Mouse (Mus musculus) right cerebral cortex, postnatal 36 days (tissue): Measurements from ENCODE around the gene Mtch1.
"Not testable (repeated sequence)": the region's sequence is repeated elsewhere in the genome, so short reads cannot be mapped to it uniquely, and the experiment has no call there.

Experiments
- DNase-seq, 2 experiments: peaks; one replicate each; pipeline ENCODE4 v3.0.0; 2022; ENCODE audit warnings: low spot score in 2 of 2, mixed read lengths in 1 of 2

The Mtch1 gene

DNA sequence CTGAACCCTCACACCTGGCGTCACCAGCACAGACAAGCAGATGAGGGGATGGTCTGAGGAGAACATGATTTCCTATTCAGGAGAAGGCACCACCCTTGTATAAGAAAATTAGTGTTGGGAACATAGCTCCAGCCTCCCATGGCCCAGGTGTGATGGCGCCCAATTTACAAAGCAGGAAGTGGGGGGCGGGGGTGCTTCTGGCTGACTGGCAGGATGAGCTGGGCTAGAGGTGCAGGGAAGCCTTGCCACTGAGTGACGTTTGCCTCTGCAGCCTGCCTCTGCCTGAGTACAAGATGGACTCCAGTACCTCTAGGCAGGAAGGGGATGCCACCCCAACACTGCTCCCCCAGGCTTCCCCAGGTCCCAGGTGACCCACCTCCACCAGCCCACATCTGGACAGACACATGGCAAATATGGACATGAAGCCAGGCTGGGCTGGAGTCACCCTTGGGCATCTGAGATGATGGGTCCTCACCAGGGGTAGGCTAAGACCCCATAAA lies 15.5 kb downstream of the Mtch1 start:
- no peak for DNase-seq

DNA sequence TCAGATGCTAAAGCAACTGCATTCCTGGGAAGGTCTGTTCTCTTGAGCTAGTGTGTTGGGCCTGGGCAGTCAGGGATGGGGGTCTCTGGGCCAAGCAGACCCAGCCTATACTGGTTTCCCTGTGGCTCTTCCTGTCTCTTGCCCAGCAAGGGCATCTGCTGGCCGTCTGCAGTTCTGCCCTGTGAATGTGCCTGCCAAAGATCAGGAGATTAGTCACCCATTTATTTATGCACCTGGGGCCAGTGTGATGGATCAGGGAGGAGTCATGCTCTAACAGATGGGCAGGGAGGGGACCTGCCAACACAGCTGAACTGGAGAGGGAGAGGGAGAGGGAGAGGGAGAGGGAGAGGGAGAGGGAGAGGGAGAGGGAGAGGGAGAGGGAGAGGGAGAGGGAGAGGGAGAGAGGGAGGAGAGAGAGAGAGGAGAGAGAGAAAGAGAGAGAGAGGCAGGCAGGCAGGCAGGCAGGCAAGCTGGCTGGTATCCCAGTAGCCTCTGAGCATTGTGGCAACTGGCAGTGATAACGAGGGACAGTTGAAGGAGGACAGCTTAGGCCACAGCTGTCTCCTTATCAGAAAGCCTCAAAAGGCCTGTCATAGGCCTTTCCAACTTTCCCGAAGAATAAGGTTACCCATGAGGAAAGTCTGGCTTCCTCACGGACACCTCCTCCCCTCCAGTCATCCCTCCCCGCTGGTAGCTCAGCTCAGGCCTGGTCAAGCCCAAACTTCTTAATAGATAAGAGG lies 16.9 kb downstream of the Mtch1 start:
- no peak for DNase-seq

DNA sequence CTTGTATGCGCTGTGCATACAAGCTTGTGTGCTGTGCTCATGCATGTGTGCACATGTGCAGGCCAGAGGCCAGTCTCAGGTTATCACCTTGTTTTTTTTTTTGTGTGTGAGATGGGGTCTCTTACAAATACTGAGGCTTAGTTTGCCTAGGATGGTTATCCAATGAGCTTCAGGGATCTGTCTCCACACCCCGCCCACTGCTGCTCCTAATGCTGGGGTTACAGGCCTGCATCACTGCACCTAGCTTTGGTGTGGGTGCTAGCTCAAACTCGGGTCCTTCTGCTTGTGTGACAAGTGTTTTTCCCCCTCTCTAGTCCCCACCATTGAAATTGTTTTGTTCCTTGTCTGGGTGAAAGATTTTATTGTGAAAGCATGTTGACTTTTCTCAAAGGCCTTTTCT lies 17.5 kb downstream of the Mtch1 start:
- no peak for DNase-seq

GRCm38 (mm10) chr17:29327691-29328090 lies 20.0 kb downstream of the Mtch1 start:
- DNase-seq = no peak

DNA sequence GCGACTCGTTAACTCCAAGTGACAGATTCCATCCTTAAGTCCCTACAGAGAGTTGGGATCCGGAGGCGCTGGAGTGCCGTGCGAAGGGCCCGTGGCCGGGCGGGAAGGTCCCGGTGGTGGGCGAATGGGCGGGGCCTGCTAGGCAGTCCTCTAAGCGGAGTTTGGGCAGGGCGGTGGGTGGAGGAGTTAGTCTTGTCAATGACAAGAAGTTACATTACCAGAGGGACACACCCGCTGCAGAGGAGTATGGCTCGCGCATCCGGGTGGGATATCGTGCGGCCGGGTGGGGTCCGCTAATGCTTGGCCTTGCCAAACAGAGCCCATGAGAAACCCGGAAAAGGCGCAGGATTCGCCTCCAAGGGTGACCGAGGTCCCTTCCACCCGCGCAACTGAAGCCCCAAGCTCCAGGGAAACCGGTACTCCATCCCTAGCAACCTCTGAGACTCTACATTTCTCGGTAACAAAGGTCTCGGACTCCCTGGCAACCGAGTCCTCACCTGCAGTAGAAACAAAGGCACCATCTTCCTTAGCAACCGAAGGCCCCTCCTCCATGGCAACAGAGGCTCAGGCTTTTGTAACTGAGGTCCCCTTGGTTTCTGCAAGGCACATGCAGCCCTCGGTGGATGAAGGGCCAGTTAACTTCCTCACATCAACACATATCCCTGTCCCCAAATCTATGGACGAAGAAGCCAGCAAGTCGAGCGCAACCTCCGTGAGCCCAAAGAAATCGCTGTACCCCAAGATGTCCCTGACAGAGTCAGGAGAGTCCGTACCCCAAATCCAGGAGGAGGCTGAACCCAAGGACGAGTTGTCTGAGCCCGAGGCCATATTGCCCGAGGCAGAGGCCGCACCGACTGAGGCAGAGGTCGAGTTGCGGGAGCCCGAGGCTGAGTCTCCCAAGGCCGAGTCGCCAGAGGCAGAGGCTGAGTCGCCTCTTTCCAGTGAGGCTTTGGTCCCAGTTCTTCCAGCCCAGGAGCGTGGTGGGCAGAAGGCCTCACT lies 20.9 kb downstream of the Mtch1 start:
- no peak for DNase-seq

DNA sequence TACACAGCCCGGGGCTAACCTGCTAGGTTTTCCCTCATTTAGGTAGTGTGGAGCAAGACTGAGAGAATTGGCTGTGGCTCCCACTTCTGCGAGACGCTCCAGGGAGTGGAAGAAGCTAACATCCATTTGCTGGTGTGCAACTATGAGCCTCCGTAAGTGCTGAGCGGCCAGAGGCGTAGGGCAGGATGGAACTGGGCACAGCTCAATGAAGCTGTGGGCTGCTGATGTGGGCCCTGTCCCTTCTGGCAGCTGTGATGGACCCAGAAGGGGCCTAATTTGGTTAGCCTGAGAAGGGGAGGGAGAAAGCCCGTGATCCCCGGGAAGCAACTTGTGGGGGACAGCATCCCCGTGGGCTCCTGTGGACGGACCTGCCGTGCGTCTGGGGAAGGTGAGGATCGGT lies 21.9 kb downstream of the Mtch1 start:
- DNase-seq = no peak

- DNase-seq = no peak
Observed at GRCm38 (mm10) chr17:29323625-29324024, 24.1 kb downstream of the Mtch1 start.

GRCm38 (mm10) chr17:29322603-29322962 lies 25.2 kb downstream of the Mtch1 start:
- no peak for DNase-seq

GRCm38 (mm10) chr17:29321765-29322602 lies 25.8 kb downstream of the Mtch1 start:
- DNase-seq = no peak

- DNase-seq = no peak
Observed at GRCm38 (mm10) chr17:29319881-29320639, 27.7 kb downstream of the Mtch1 start.

GRCm38 (mm10) chr17:29319476-29319875 lies 28.3 kb downstream of the Mtch1 start:
- DNase-seq = no peak

DNA sequence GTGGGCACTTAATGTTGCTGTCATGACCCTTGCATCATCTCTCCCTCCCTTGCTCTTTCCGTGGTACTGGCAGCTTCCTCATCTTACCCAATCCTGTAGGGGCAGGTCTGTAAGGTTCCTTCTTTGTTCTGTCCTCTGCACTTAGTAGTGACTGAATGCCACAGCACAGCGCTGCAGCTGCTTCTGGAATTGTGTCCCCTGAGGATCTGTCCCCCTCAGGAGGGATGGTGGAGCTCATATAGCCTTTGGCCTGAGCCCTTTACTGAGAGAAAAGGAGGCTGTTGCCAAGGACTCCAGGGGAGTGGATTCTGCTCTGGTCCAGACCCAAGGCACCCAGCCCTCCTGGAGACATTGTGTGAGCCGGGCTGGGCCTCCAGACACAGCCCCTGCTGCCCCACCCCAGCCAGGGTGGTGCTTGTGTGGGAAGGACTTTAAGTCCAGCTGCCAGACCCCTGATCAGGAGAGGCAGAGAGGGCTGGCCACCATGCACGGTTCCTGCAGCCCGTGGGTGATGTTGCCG lies 28.9 kb downstream of the Mtch1 start:
- no peak for DNase-seq

DNA sequence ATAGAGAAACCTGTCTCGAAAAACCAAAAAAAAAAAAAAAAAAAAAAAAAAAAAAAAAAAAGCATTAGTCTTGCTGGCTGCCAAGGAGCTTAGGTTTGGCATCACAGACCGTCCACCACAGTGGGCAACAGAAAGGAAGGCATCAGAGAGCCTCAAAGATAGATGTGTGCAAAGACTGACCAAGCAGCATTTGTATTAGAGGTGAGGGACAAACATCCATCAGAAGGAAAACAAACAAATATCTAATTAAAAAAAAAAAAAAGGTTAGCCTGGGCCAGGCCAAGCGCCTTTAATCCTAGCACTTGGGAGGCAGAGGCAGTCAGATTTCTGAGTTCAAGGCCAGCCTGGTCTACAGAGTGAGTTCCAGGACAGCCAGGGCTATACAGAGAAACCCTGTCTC lies 30.4 kb downstream of the Mtch1 start, which contains the start of gene Pi16:
Gene Pi16 (plus strand): TSS at position 301 of the 400 bp plus-strand sequence.
- DNase-seq = not testable (repeated sequence)

DNA sequence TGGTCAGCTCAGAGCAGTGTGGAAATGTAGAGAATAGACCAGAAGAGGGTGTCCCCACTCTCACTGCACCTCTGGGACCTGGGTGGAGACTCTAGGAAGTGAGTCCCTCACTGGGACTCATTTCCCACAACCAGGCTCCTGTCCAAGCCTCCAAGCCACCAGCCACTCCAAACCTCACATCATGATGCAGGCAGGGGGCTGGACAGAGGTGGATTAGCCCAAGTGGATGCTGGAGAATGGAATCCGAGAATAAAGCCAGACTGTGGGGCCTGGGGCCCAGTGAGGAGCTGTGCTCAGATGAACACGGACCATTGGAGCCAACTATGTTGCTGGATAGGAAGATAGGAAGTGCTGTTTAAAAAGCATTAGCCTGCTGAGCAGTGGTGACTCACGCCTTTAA lies 30.8 kb downstream of the Mtch1 start:
- DNase-seq = no peak

DNA sequence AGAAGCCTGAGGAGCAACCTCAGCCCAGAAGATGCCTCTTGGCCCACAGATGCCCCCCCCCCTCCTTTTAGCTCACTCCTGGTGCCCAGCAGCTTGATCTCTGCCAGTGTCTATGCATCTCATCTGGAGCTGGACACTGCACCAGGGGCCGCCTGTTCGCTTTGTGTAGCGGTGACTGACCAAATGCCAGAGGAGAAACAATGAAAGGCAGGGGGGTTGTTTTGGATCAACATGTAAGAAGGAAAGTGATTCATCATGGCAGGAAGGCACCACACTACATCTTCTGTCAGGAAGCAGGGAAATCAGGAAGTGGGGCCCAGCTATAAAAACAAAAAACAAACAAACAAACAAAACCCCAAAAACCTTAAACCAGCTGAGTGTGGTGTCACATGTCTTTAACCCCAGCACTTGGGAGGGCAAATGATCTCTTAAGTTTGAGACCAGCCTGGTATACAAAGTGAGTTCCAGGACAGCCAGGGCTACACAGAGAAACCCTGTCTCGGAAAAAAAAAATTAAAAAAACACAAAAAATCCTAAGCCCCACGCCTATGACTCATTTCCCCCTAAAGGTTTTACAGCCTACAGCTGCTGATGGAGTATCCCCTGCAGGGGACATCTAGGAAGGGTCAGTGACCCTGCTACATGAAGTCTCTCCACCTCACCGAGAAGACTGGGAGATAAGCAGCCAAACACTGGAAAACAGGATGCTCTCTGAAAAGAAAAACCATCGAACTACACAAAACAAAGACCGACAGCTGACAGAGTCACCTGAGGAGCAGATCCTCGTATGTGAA lies 31.9 kb downstream of the Mtch1 start:
- no peak for DNase-seq

DNA sequence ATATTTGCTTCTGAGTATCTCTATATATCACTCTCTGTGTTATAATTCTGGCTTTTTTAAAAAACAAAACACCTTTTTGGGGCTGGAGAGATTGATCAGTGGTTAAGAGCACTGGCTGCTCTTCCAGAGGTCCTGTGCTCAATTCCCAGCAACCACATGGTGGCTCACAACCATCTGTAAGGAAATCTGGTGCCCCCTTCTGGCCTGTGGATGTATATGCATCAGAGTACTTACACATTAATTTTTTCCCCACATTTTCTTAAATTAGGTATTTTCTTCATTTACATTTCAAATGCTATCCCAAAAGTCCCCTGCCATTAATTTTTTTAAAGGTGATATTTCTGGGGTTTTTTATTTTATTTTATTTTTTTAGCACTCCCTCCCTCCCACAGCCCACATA lies 34.4 kb downstream of the Mtch1 start:
- no peak for DNase-seq

DNA sequence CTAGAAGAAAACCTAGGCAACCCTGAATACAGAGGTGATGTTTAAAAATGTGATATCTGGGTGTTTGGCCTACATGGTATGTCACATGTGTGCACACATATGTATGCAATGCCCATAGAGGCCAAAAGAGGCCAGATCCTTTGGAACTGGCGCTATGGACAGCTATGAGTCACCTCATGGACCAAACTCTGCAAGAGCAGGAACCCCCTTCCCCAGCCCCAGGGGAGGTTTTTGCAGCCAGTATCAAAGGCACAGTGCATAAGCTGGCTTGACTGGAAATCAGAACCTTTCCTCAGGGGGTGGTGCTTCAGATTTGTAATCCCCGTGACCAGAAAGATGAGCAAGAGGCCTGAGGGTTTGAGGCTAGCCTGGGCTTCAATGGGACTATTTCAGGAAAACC lies 35.7 kb downstream of the Mtch1 start:
- DNase-seq = no peak

- DNase-seq = peak in 1 of 2 experiments; percentile 44
Observed at GRCm38 (mm10) chr17:29311602-29312001, 36.1 kb downstream of the Mtch1 start.

- DNase-seq = no peak
Observed at GRCm38 (mm10) chr17:29310056-29310623, 37.6 kb downstream of the Mtch1 start.
